Mouse (Mus musculus): ENCODE measurements around the gene Sqstm1.

Gene Sqstm1

GRCm38 (mm10) chr11:50210505-50211151, at the start of gene Sqstm1, which contains the start of gene Mgat4b:
TSS of gene Sqstm1 (minus strand) at chr11:50210827.
TSS of gene Mgat4b (plus strand) at chr11:50210890.
- in situ Hi-C loops (cut with MboI): no loop called here

- in situ Hi-C loops (cut with MboI): no loop called here
Observed at GRCm38 (mm10) chr11:50258310-50258709, 47.7 kb upstream of the Sqstm1 start.

- in situ Hi-C loops (cut with MboI): no loop called here
Observed at GRCm38 (mm10) chr11:50256615-50257014, 46.0 kb upstream of the Sqstm1 start.

- in situ Hi-C loops (cut with MboI): no loop called here
Observed at GRCm38 (mm10) chr11:50254010-50254580, 43.5 kb upstream of the Sqstm1 start.

GRCm38 (mm10) chr11:50253393-50253792, 42.8 kb upstream of the Sqstm1 start:
- in situ Hi-C loops (cut with MboI): no loop called here

GRCm38 (mm10) chr11:50252684-50253265, 42.1 kb upstream of the Sqstm1 start:
- in situ Hi-C loops (cut with MboI): no loop called here

GRCm38 (mm10) chr11:50252166-50252565, 41.5 kb upstream of the Sqstm1 start:
- in situ Hi-C loops (cut with MboI): no loop called here

GRCm38 (mm10) chr11:50248473-50249171, 38.0 kb upstream of the Sqstm1 start:
- in situ Hi-C loops (cut with MboI): no loop called here

- in situ Hi-C loops (cut with MboI): no loop called here
Observed at GRCm38 (mm10) chr11:50245269-50245668, 34.6 kb upstream of the Sqstm1 start.

GRCm38 (mm10) chr11:50243926-50244325, 33.3 kb upstream of the Sqstm1 start:
- in situ Hi-C loops (cut with MboI): no loop called here

GRCm38 (mm10) chr11:50240235-50240911, 29.7 kb upstream of the Sqstm1 start:
- in situ Hi-C loops (cut with MboI): no loop called here

- in situ Hi-C loops (cut with MboI): no loop called here
Observed at GRCm38 (mm10) chr11:50238821-50239791, 28.5 kb upstream of the Sqstm1 start.

GRCm38 (mm10) chr11:50238324-50238723, 27.7 kb upstream of the Sqstm1 start, which contains the start of gene Ltc4s:
TSS of gene Ltc4s (minus strand) at chr11:50238616.
- in situ Hi-C loops (cut with MboI): no loop called here

- in situ Hi-C loops (cut with MboI): no loop called here
Observed at GRCm38 (mm10) chr11:50236937-50237835, 26.6 kb upstream of the Sqstm1 start.

- in situ Hi-C loops (cut with MboI): no loop called here
Observed at GRCm38 (mm10) chr11:50236540-50236936, 25.9 kb upstream of the Sqstm1 start.

GRCm38 (mm10) chr11:50234606-50235005, 24.0 kb upstream of the Sqstm1 start:
- in situ Hi-C loops (cut with MboI): loop anchor here (5.0 kb wide), 1 partner anchor 53 kb away; no protein-coding TSS in a partner anchor

- in situ Hi-C loops (cut with MboI): loop anchor here (5.0 kb wide), 1 partner anchor 53 kb away; no protein-coding TSS in a partner anchor
Observed at GRCm38 (mm10) chr11:50233993-50234392, 23.4 kb upstream of the Sqstm1 start.

- in situ Hi-C loops (cut with MboI): loop anchor here (5.0 kb wide), 1 partner anchor 54 kb away; no protein-coding TSS in a partner anchor
Observed at GRCm38 (mm10) chr11:50233022-50233421, 22.4 kb upstream of the Sqstm1 start.

- in situ Hi-C loops (cut with MboI): loop anchor here (5.0 kb wide), 1 partner anchor 56 kb away; no protein-coding TSS in a partner anchor
Observed at GRCm38 (mm10) chr11:50231411-50231810, 20.8 kb upstream of the Sqstm1 start.

All from mature B cell (primary cell).